Mouse (Mus musculus): ENCODE data around the gene Glis1. TPM values are rescaled to one million over a fixed set of nuclear protein-coding genes. Genes with fewer than 3 reads are reported as not detected.
"Not testable (repeated sequence)": the region's sequence is repeated elsewhere in the genome, so short reads cannot be mapped to it uniquely, and the experiment has no call there.

Glis1 gene
- polyA plus RNA-seq, 1 experiment from 2014 or later, result 0.75 TPM

DNA sequence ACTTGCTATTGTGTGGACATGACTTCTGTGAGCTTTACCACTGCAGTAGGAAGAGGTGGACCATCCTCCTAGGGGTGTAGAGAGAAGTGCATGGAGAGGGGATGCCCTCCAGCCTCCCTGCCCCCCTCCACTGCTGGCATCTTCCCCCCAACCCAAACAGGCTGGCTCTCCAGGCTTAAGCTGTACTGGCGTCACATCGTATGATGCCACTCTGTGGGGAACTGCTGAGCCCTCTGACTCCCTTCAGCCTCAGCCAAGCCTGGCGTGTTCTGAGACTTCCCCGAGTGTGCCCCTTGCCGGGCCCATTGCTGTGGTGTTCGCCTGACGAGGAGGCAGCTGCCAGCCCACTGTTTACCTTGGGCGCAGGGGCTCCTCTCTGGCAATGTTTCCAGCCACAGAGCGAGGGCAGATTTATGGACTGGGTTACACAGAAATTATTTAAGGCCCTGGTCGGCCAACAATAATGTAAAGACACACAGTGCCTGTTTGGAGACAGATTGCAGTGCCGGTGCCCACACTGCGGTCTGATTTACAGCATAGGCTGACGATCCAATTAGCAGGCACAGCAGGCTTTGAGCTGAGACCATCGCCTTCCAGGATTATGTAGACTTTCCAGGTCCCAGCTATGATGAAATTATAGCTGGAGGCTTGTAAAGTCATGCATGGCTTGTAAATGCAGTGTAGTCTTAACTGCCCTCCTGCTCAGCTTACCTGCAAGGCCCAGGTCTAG is 156.6 kb downstream of the Glis1 start:
- Histone ChIP-seq H3K27ac (peak overlapping the region; percentile 25; the same call in 1 of the 2 replicates), H3K9ac (no peak overlapping the region), H3K9me3 (replicated peaks) (no peaks in the 10 kb centered on the region), H3K4me2 (no peak overlapping the region), H3K27me3 (no peaks in the 10 kb centered on the region), H3K4me1 (peaks cover 13% of the 10 kb centered on the region), H3K36me3 (ENCODE audit: poor library complexity, severe bottlenecking) (no peaks in the 10 kb centered on the region), H3K4me3 (no peak overlapping the region)
- WGBS, result 60% methylated on average over 14 of the region's 14 CpGs
- ATAC-seq, result peak; percentile 36; the same call in 1 of the 2 replicates

DNA sequence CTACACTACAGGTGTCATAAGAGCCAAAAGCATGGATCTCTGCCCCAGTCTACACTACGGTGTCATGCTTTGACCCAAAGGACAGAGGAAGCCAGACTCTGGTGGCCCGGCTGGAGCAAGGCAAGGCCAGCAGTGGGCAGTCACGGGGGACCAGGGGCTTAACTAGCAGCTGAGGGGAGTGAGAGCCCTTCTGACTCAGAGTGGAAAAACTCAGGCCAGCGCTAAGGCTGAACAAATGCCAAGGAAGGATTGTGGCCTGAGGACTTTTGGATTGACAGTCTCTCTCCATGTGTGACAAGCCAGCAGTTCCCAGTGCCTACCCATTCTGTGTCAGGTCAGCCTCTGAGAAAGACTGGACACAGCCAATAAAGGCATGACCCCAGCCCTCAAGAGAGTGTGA is 159.0 kb downstream of the Glis1 start:
- H3K27me3 ChIP-seq, result no peaks in the 10 kb centered on the region
- H3K4me1 ChIP-seq, result peaks cover 23% of the 10 kb centered on the region
- H3K36me3 ChIP-seq (ENCODE audit: poor library complexity, severe bottlenecking), result no peaks in the 10 kb centered on the region
- H3K4me3 ChIP-seq, result no peak overlapping the region
- no peak overlapping the region for H3K9ac ChIP-seq
- H3K9me3 ChIP-seq (replicated peaks), result no peaks in the 10 kb centered on the region
- 84% methylated on average over 4 of the region's 4 CpGs for WGBS
- no peak overlapping the region for H3K4me2 ChIP-seq
- no peak for ATAC-seq
- no peak overlapping the region for H3K27ac ChIP-seq

DNA sequence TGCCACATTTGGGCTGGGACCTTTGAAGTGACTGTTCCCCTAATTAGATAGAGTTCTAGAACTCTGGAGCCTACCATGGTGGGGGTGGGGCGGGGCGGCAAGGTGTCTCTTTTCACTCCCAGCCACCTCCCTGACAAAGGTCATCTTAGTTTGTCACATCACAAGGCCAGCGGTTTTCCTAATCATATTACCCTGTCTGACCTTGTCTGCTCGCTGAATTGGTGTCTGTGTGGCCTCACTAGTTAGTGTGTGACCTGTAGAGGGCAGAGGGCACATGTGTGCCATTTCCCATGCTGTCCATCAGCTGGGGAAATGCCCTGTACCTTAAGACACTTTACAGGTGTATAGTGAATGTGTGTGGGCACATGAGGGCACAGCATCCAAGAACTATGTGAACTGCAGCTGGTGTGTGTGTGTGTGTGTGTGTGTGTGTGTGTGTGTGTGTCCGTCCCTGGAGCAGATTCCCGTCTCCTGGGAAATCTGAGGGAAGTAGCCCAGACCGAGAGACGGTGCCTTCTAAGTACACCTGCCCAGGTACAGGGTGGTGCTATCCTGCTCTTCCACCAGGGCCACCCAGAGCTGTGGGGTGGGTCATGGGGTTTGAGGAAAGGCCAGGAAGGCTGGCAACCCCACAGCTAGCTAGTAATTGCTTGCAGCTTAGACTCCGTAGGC is 163.0 kb downstream of the Glis1 start:
- Histone ChIP-seq H3K27me3 (no peaks in the 10 kb centered on the region), H3K9me3 (replicated peaks) (no peaks in the 10 kb centered on the region), H3K36me3 (ENCODE audit: poor library complexity, severe bottlenecking) (no peaks in the 10 kb centered on the region), H3K27ac (no peak overlapping the region), H3K9ac (no peak overlapping the region), H3K4me2 (no peak overlapping the region), H3K4me1 (peaks cover 19% of the 10 kb centered on the region), H3K4me3 (no peak overlapping the region)
- no peak for ATAC-seq
- WGBS, result 65% methylated on average over 9 of the region's 9 CpGs

DNA sequence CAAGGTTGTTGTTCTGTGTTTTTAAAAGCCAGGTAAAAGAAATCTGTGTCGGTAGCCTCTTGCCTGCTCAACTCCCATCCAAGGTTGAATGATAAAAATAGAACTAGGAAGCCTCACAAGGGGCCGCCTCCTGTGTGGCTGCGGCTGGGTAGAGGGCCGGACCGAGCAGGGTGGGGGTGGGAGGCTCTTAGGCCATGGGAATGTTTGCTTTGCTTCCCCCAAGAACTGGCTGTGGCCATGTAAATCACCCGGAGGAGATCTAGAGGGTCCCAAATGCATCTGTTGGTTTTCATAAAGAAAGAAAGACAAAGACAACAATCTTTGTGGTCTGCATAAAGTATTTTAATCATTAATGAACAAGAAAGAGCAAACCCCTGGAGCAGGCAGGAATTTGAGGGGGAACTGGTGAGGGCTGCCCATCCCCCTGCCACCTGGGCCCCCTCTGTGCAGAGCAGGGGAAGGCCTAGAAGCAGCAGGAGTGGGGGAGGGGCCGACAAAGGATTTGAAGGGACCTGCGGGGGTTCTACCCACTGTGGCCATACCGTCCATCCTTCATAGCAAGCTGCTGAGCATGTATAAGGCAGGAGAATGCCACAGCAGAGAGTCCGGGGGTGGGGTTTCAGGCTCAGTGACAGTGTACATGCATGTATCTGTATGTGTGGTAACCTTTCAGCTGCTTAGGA is 163.6 kb downstream of the Glis1 start:
- ATAC-seq, result 0 out of 2 replicates have a peak, but pooled peaks have one; percentile 36
- no peak overlapping the region for H3K4me2 ChIP-seq
- no peak overlapping the region for H3K9ac ChIP-seq
- no peaks in the 10 kb centered on the region for H3K36me3 ChIP-seq (ENCODE audit: poor library complexity, severe bottlenecking)
- H3K9me3 ChIP-seq (replicated peaks), result no peaks in the 10 kb centered on the region
- no peak overlapping the region for H3K27ac ChIP-seq
- no peaks in the 10 kb centered on the region for H3K27me3 ChIP-seq
- WGBS, result 19% methylated on average over 10 of the region's 10 CpGs
- H3K4me3 ChIP-seq, result no peak overlapping the region
- peaks cover 19% of the 10 kb centered on the region for H3K4me1 ChIP-seq

DNA sequence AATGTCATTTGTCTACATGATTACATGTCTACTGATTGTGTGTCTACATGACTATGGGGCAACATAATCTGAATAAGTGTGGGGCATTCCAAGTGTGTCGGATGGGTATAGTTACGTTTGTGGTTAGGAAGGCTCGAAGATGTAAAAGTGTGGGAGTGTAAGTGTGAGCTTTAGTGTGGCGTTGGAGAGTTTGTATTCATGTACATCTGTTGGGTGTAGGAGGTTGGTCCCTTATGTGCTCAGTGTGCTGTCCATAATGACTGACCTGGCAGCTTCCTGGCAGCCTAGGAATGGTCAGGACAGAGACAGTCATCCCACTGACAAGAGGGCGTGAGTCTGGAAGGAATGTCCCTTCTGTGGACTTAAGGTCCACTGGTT is 164.2 kb downstream of the Glis1 start:
- H3K9ac ChIP-seq; H3K4me2 ChIP-seq; H3K27ac ChIP-seq; H3K9me3 ChIP-seq (replicated peaks); H3K4me3 ChIP-seq; ATAC-seq; H3K36me3 ChIP-seq (ENCODE audit: poor library complexity, severe bottlenecking); H3K27me3 ChIP-seq: not testable (repeated sequence)
- 91% methylated on average over 5 of the region's 5 CpGs for WGBS
- peaks cover 19% of the 10 kb centered on the region for H3K4me1 ChIP-seq

DNA sequence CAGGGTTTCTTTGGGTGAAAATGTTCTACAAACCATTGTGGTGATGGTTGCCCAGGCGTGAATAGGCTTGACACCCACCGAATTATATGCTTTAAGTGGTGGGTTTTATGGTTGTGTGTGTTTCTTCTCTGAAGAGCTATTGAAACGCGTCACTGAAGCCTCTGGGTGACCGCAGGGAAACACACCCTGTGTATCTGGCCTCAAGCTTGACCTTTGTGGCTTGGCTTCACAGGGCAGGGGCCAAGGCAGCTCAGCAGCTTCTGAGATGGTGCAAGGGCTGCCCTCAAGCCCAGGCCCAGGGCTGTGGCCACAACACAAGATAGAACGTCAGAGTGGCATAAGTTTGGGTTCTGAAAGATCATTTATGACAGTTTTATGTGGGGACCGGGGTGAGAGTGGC is 167.9 kb downstream of the Glis1 start:
- no peak for ATAC-seq
- WGBS, result 86% methylated on average over 7 of the region's 7 CpGs

DNA sequence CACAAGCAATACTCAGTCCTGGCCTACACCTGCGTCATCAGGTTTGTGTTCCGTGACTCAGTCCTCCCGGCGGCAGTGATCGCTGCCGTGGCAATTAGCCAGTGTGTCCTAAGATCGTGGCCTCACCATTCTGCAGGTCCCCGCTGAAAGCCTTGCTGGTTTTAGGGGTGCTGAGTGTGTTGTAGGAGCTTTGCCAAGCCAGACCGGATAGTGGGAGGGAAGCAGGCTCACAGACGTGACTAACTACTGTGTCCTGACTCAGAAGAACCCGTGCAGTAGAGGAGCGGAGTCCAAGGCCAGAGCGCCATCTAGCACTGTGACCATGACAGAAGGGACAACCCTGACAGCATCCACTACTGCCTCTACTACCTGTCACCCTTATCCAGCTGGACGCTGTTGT is 168.4 kb downstream of the Glis1 start:
- H3K4me1 ChIP-seq, result peaks cover 13% of the 10 kb centered on the region
- ATAC-seq, result no peak
- H3K9ac ChIP-seq, result no peak overlapping the region
- H3K4me2 ChIP-seq, result no peak overlapping the region
- no peak overlapping the region for H3K27ac ChIP-seq
- no peak overlapping the region for H3K4me3 ChIP-seq
- no peaks in the 10 kb centered on the region for H3K27me3 ChIP-seq
- no peaks in the 10 kb centered on the region for H3K9me3 ChIP-seq (replicated peaks)
- no peaks in the 10 kb centered on the region for H3K36me3 ChIP-seq (ENCODE audit: poor library complexity, severe bottlenecking)
- 85% methylated on average over 14 of the region's 14 CpGs for WGBS

More for the DNA sequence above, 167.9 kb downstream of the Glis1 start:
- Histone ChIP-seq H3K27me3 (no peaks in the 10 kb centered on the region), H3K27ac (no peak overlapping the region), H3K4me3 (no peak overlapping the region), H3K36me3 (ENCODE audit: poor library complexity, severe bottlenecking) (no peaks in the 10 kb centered on the region), H3K9me3 (replicated peaks) (no peaks in the 10 kb centered on the region), H3K9ac (no peak overlapping the region), H3K4me2 (no peak overlapping the region), H3K4me1 (peaks cover 17% of the 10 kb centered on the region)

DNA sequence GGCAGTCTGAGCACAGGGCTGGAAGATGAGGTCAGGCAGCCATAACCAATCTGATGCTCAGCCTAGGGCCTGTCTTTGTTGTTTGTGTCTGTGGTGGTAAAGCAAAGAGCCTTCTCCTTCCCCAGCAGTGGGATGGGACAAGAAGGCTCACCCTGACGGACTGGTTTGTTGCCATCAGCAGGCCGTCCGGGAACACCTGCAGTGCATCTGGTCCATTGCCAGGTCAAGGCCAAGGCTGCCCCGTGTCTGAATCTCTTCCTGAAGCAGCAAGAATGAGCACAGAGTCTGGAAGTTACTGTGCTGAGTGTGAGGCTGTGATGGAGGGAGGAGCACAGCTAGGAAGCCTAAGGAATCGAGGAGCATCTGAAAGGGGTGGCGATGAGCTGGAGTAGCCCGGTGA is 168.8 kb downstream of the Glis1 start:
- WGBS, result 84% methylated on average over 7 of the region's 7 CpGs

DNA sequence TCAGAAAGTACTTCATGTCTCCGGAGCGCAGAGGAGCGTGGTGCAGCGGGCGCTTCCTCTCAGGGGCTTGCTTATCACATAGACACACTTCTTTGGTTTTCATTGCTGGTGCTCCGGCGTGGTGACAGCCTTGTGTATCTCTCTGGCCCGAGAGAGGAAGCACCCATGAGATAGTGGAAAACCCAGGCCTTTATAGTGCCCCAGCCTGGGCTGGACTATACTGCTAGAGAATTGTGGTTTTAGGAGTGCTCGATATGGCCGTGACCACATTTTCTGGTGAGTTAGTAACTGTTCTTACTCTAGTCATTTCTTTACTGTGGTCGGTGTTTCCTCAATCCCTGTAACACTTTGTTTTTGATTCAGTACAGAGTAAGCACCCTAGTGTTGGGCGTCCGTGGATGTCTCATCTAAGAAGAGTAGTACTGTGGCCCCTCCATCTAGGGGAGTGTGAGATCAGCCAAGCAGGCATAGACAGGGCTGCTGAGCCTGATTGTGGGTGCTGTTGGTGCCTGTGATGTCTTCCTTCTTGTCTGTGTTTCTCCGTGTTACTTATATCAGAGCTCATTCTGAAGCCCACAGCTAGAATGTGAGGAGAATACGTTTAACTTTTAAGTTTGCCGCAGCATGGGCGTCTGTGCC is 171.7 kb downstream of the Glis1 start:
- WGBS, result 83% methylated on average over 17 of the region's 17 CpGs
- Histone ChIP-seq H3K4me3 (no peak overlapping the region), H3K36me3 (ENCODE audit: poor library complexity, severe bottlenecking) (no peaks in the 10 kb centered on the region), H3K4me2 (no peak overlapping the region), H3K27me3 (no peaks in the 10 kb centered on the region), H3K4me1 (0 out of 2 replicates have a peak, but pooled peaks cover 5% of the 10 kb centered on the region), H3K27ac (no peak overlapping the region), H3K9ac (no peak overlapping the region), H3K9me3 (replicated peaks) (no peaks in the 10 kb centered on the region)
- no peak for ATAC-seq

More for the DNA sequence above, 168.8 kb downstream of the Glis1 start:
- peaks cover 8% of the 10 kb centered on the region for H3K4me1 ChIP-seq
- H3K27ac ChIP-seq, result no peak overlapping the region
- H3K27me3 ChIP-seq, result no peaks in the 10 kb centered on the region
- H3K9me3 ChIP-seq (replicated peaks), result no peaks in the 10 kb centered on the region
- no peak overlapping the region for H3K4me2 ChIP-seq
- ATAC-seq, result no peak
- H3K4me3 ChIP-seq, result no peak overlapping the region
- no peak overlapping the region for H3K9ac ChIP-seq
- no peaks in the 10 kb centered on the region for H3K36me3 ChIP-seq (ENCODE audit: poor library complexity, severe bottlenecking)

DNA sequence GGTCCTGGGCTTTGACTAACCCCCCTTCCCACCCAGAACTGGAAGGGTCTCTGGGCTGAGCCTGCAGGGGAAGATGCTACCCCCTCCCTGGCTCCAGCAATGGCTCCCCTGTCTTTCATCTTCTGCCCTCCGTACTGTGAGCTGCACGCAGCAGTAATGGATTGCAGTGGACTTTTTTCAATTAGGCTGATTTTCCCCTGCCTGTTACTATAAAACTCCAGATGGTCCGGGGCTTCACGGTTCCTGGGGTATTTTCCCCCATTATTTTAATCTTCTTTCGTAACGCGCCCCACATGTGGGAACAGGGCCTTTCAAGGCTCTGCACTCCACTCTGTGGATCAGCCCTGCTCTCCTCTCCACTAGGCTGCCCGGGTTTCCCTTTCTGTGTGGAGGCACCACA is 175.4 kb downstream of the Glis1 start:
- H3K4me3 ChIP-seq, result no peak overlapping the region
- no peak for ATAC-seq
- H3K27ac ChIP-seq, result no peak overlapping the region
- H3K9me3 ChIP-seq (replicated peaks), result no peaks in the 10 kb centered on the region
- no peaks in the 10 kb centered on the region for H3K27me3 ChIP-seq
- H3K9ac ChIP-seq, result no peak overlapping the region
- WGBS, result 75% methylated on average over 8 of the region's 8 CpGs
- H3K36me3 ChIP-seq (ENCODE audit: poor library complexity, severe bottlenecking), result no peaks in the 10 kb centered on the region
- 0 out of 2 replicates have a peak, but pooled peaks cover 5% of the 10 kb centered on the region for H3K4me1 ChIP-seq
- H3K4me2 ChIP-seq, result no peak overlapping the region

DNA sequence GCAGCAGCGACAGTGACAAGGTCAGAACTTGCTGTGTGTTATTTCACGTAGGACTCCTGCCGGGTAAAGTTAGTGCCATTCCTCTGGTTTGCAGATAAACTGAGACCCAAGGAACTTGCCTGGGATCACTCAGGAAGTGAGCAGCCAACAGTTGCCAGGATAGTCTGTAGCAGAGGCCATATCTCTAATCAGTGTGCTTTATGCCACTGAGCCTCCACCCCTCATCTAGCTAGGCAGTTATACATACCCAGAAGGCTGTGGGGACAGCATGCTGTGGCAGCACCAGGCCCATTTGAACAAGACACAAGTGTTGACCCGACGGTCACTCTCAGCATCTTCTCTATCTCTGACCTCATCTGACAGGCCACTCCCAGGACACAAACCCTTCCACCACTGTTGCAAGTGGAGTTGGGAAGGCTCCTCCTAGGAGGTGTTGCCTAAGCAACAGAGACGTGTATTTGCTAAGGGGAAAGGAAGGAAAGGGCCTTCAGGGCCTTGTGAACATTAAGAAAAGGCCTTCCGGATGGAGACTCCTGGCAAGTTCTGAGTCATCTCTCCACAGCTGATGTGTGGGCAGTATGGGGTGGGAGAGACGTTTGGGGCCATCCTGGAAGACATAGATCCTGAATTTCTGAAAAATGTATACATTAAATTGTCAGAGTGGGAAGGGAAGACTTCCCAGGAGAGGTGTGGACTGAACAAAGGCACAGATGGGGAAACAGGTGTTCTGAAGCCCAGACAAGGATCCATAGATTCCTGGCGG is 177.7 kb downstream of the Glis1 start:
- WGBS, result 78% methylated on average over 9 of the region's 9 CpGs
- no peak for ATAC-seq
- Histone ChIP-seq H3K9ac (no peak overlapping the region), H3K36me3 (ENCODE audit: poor library complexity, severe bottlenecking) (no peaks in the 10 kb centered on the region), H3K4me3 (no peak overlapping the region), H3K9me3 (replicated peaks) (no peaks in the 10 kb centered on the region), H3K27ac (no peak overlapping the region), H3K4me1 (no peaks in the 10 kb centered on the region), H3K4me2 (no peak overlapping the region), H3K27me3 (no peaks in the 10 kb centered on the region)
